Mouse (Mus musculus): ENCODE results near the gene Dad1.
A peak's percentile ranks its signal among the peaks of the same experiment; 100 is the strongest.
"Not testable (repeated sequence)": the region's sequence is repeated elsewhere in the genome, so short reads cannot be mapped to it uniquely, and the experiment has no call there.

The Dad1 gene

GRCm38 (mm10) chr14:54246232-54246631 is 7.7 kb downstream of the Dad1 start:
- no peak for DNase-seq (ENCODE audit: low read depth, low spot score)

GRCm38 (mm10) chr14:54244183-54244582 is 9.7 kb downstream of the Dad1 start:
- peak; percentile 76 for DNase-seq (ENCODE audit: low read depth, low spot score)

GRCm38 (mm10) chr14:54240542-54240941 is 13.4 kb downstream of the Dad1 start:
- no peak for DNase-seq (ENCODE audit: low read depth, low spot score)

GRCm38 (mm10) chr14:54239002-54239736 is 14.7 kb downstream of the Dad1 start:
- peak; percentile 79 for DNase-seq (ENCODE audit: low read depth, low spot score)

- DNase-seq (ENCODE audit: low read depth, low spot score): no peak
Measured at GRCm38 (mm10) chr14:54236881-54237280, 17.0 kb downstream of the Dad1 start.

GRCm38 (mm10) chr14:54235825-54236540 is 17.9 kb downstream of the Dad1 start:
- no peak for DNase-seq (ENCODE audit: low read depth, low spot score)

GRCm38 (mm10) chr14:54234231-54235040 is 19.5 kb downstream of the Dad1 start:
- no peak for DNase-seq (ENCODE audit: low read depth, low spot score)

- no peak for DNase-seq (ENCODE audit: low read depth, low spot score)
Measured at GRCm38 (mm10) chr14:54233559-54234143, 20.3 kb downstream of the Dad1 start.

- DNase-seq (ENCODE audit: low read depth, low spot score): peak; percentile 49
Measured at GRCm38 (mm10) chr14:54232811-54233558, 20.9 kb downstream of the Dad1 start.

- no peak for DNase-seq (ENCODE audit: low read depth, low spot score)
Measured at GRCm38 (mm10) chr14:54232143-54232542, 21.8 kb downstream of the Dad1 start.

GRCm38 (mm10) chr14:54231176-54231956 is 22.5 kb downstream of the Dad1 start:
- DNase-seq (ENCODE audit: low read depth, low spot score): peak; percentile 34

GRCm38 (mm10) chr14:54230638-54231150 is 23.2 kb downstream of the Dad1 start:
- no peak for DNase-seq (ENCODE audit: low read depth, low spot score)

- not testable (repeated sequence) for DNase-seq (ENCODE audit: low read depth, low spot score)
Measured at GRCm38 (mm10) chr14:54229849-54230248, 24.1 kb downstream of the Dad1 start.

GRCm38 (mm10) chr14:54228933-54229713 is 24.8 kb downstream of the Dad1 start:
- peak; percentile 65 for DNase-seq (ENCODE audit: low read depth, low spot score)

GRCm38 (mm10) chr14:54228501-54228900 is 25.4 kb downstream of the Dad1 start:
- no peak for DNase-seq (ENCODE audit: low read depth, low spot score)

- DNase-seq (ENCODE audit: low read depth, low spot score): peak; percentile 74
Measured at GRCm38 (mm10) chr14:54227911-54228451, 25.9 kb downstream of the Dad1 start.

GRCm38 (mm10) chr14:54226911-54227811 is 26.7 kb downstream of the Dad1 start:
- DNase-seq (ENCODE audit: low read depth, low spot score): no peak

- DNase-seq (ENCODE audit: low read depth, low spot score): no peak
Measured at GRCm38 (mm10) chr14:54225725-54226124, 28.2 kb downstream of the Dad1 start.

Data from R1 (cell line).